Mouse (Mus musculus) liver, adult 2 months (tissue): ENCODE results near the gene Tor4a.

Experiments used
- CTCF ChIP-seq: fragments of 200-500 bp; IDR thresholded peaks from 2 replicates; pipeline ENCODE4 v1.5.1; 2011; ENCODE audit warnings: low read depth, low read length, control low read depth
- POLR2A ChIP-seq: fragments of 200-500 bp; IDR thresholded peaks from 2 replicates; pipeline ENCODE4 v1.6.1; 2011; ENCODE audit warnings: low read length, control low read depth; ENCODE audit not compliant: insufficient read depth; ENCODE audit errors: extremely low read depth

GRCm38 (mm10) chr2:25228995-25229530 is 32.4 kb upstream of the Tor4a start:
- no peak for TF ChIP-seq CTCF
- no peak for TF ChIP-seq POLR2A
